Mouse (Mus musculus) heart, postnatal 0 days (tissue): ENCODE data around the gene S1pr4.

Source experiments
- CTCF ChIP-seq: IDR thresholded peaks from 2 replicates; pipeline ENCODE4 v1.5.1; 2016; ENCODE audit warnings: antibody characterized with exemption, control low read depth, low read depth
- EP300 ChIP-seq: IDR thresholded peaks from 2 replicates; pipeline ENCODE4 v1.6.1; 2016; ENCODE audit warnings: antibody characterized with exemption, low read depth

- TF ChIP-seq EP300 (no peak), CTCF (no peak)
Observed at GRCm38 (mm10) chr10:81469253-81469652, 30.7 kb downstream of the S1pr4 start.
